Mouse (Mus musculus) large intestine, adult 2 months (tissue): ENCODE results near the gene Med12l. TPM values are rescaled to one million over a fixed set of nuclear protein-coding genes. Genes with fewer than 3 reads are reported as not detected.
"Not testable (repeated sequence)": the region's sequence is repeated elsewhere in the genome, so short reads cannot be mapped to it uniquely, and the experiment has no call there.

ENCODE experiments used
- DNase-seq: peaks from one replicate; pipeline ENCODE4 v3.0.0-alpha.2; 2012; ENCODE audit warnings: low read depth, low spot score
- WGBS: fragments of 180-500 bp; shearing (Covaris S2); methylation state at CpG from one replicate; pipeline ENCODE4 v1.1.7; 2018; 5-methylcytosine and 5-hydroxymethylcytosine counted together
- polyA plus RNA-seq: library from polyadenylated mRNA; depleted of rRNA; stranded (reverse); fragments of >200 nt; gene quantifications from 2 replicates; pipeline ENCODE4 v1.2.3, GENCODE M21; 2012

Med12l gene
- polyA plus RNA-seq, 1 experiment = 0.14 TPM

DNA sequence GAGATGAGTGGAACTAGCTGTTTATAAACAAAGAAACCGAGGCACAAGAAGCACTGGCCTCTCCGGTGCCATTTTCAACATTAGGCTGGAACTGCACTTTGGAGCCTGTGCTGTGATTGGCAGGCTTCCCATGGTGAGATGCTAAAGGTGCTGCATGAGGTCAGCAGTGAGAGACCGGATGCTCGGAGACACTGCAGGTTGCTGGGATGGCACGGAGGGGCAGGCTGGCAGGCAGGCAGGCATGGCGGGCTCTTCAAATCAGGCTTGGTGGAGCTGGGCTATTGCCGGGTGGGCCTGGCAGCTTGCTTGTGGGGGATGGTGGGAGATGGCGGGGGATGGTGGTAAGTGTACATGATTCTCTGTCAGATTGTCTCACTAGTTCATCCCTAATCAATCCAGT lies 15.6 kb downstream of the Med12l start:
- no peak for DNase-seq
- 71% methylated on average over 8 of the region's 8 CpGs for WGBS

DNA sequence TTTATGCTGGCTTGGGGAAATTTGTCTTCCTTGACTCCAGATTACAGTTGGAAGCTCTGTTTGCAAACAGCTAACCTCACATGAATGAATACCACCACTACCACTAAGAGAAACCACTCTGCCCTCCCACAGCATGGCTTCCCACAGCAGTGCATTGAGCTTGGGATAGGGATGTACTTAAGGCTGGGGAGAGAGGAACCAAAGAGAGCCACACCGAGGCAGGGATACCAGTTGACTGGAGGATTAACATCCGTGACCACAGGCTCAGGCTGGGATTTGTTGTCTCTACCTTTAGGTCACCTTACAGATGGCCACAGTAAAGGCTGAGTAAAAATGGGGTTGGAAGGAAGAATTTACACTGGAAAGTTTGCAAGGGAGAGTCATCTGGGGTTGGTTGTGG lies 16.6 kb downstream of the Med12l start:
- 77% methylated on average over 2 of the region's 2 CpGs for WGBS
- DNase-seq = no peak

DNA sequence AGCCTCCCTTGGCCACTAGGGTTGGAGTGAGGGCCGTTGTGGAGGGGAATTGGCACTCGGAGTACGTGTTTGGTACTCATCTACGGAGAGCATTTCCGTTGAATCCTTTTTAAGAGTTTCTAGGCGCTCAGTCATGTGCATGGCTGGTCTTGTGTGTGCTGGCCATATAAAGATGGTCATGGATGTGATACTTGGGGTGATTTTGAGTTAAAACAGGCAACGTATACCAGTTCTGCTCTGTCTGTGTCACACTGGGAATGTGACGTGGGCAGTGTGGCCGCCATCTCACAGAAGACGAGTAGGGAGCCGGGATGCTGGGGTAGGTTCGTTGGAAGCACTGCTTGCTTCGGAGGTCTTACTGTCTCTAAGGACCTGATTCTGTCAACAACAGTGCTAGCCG lies 17.3 kb downstream of the Med12l start:
- WGBS = 92% methylated on average over 14 of the region's 14 CpGs
- no peak for DNase-seq

DNA sequence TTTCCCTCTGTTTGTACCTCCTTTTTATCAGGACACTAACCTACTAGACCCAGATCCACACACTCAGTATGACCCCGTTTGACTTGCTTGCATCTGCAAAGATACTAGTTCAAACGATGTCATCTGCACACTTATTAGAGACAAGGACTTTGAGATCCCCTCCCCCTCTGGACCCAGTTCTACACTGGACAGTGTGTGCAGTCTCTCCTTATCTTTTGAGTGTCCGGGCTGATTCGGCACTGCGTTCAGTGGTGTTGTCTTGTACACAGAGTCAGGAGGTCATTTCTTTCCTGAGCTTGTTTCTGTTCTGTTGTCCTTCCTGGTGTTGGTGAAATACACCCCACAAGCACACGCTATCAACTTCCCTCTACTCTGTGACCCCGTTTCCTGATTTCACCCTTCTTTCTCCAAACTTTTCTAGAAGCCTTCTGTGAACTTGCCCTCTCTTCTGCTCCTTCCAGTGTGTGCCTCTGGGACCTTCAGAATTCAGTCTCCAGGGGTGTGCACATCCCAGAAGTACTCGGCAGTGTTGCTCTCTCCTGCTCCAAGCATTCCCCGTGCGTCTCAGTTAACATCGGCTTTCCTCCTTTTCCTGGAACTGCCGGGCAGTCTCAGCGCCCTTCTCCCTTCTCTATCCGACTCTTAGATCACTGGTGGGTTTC lies 19.0 kb downstream of the Med12l start:
- WGBS = 48% methylated on average over 14 of the region's 14 CpGs
- no peak for DNase-seq

DNA sequence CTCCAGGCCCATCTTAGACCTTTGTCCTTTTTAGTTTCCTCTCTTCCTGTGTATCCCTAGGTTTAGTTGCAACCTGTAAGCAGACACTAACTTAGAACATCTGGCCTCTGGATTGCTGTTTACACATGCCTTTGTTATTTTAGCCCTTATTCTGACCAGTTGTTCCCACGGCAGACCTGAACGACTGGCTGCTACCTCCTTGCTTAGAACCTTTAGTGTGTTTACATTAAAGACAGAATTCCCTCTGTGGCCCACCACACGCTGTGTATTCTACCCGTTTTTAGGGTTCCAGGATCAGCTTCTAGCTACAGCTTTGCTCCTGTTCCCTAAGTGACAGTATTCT lies 19.5 kb downstream of the Med12l start:
- 30% methylated on average over 4 of the region's 4 CpGs for WGBS
- DNase-seq = no peak

DNA sequence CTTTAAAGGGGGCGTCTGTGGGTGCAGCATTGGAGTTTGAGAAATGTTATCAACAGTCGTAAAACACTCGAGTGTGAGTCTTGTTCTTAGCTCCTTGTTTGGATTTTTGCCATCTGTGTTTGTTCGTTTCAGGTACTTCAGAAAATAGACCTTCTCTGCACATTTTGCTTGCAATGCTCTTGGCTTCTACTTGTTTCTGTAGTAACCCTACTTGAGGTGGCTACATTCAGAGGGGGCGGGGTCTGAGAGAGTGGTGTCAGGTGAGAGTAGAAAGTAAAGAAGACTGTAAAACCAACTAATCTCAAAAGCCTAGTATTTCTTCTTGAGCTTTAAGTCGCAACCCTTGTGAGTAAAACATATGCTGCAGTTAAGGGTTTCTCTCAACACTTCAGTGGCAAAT lies 23.1 kb downstream of the Med12l start:
- 38% methylated on average over 6 of the region's 6 CpGs for WGBS
- no peak for DNase-seq

DNA sequence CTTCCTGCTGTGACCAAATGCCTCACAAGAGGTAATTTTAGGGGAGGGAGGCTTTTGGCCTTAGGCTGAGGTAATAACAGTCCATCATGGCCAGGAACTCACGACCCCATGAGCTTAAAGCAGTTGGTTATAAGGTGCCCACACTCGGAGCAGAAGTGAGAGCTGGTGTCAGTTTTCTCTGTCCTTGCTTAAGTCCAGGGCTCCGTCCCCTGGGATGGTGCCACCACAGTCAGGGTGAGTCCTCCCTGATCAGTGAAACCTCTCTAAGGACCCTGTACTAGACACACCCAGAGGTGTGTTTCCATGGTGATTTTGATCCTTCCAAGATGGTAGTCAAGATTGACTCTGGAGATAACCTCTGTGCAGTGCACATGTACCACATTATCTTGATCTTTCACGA lies 25.4 kb downstream of the Med12l start:
- no peak for DNase-seq
- 67% methylated on average over 4 of the region's 4 CpGs for WGBS

DNA sequence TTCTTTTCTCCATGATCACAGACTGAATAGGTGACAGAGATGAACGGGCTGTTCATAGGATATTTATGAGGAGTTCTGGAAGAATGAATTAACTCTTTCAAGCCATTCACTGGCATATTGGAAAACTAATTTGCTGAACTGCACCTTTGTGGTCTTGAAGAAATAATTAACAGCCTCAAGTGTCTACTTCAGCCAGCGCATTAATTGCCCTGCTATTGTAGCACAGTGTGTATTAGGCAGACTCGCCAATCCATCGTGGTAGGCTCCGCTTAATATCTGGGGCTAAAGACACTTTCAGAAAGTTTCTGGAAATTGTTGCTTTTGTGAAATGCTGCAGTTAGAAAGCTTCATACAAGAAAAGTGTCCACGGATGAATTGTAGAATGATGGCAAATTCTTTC lies 35.9 kb downstream of the Med12l start:
- 87% methylated on average over 6 of the region's 6 CpGs for WGBS

DNA sequence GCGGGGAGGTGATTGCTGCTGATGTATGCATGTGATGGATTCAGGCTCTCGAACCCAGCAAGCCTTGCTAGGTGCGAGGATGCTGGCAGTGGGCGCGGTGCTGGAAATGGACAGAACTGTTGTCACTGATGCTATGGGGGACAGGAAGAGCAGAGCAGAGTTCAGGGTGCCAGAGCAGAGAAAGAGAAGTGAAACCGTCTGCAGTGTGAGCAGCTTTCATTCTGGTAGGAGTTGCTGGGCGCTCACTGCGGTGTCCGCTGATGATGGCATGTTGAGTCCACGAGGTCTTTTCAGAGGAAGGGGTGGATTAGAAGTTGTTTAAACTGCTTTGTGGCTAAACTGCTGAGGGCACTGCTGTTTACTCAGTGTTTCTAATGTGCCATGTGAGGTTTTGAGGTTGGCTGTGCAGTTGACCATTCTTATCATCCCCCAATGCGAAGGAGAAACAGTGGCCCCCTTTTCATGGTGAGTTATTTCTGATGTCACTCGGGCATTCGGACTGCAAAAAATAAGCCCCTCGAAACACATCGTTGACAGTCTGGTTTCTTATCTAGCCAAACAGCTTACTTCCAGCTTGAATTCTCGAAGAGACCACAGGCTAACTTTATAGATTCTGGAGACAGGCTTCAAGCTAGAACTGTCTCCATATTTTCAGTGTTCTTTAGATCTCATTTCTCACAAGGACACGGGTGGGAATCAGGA lies 49.4 kb downstream of the Med12l start:
- 75% methylated on average over 17 of the region's 17 CpGs for WGBS

More for the DNA sequence above, 35.9 kb downstream of the Med12l start:
- no peak for DNase-seq

DNA sequence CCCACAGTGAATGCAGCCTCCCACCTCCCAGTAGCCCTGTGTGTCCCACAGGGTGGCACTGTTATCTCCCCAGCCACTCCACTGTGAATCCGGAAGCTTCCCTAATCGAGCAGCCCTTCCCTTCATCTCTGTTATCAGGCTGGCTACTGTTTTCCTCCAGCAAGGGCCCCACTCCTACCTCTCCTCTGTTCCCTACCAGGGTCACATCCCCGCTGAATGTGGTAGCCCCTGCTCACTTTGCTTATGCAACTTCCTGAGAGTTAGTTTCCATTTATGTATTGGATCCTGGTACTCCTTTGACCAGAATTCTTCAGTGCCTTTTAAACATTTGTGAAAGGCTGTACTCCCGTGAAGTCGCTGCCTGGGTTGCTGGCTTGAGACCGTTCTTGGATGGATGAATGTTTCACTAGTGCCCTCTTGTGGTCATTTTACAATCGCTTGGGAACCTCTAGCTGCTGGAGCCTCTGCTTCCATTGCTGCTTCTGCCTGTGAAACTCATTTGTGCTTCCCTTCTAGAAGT lies 53.5 kb downstream of the Med12l start:
- WGBS = 5% methylated on average over 7 of the region's 7 CpGs
- peak; percentile 16 for DNase-seq

More for the DNA sequence above, 49.4 kb downstream of the Med12l start:
- no peak for DNase-seq

DNA sequence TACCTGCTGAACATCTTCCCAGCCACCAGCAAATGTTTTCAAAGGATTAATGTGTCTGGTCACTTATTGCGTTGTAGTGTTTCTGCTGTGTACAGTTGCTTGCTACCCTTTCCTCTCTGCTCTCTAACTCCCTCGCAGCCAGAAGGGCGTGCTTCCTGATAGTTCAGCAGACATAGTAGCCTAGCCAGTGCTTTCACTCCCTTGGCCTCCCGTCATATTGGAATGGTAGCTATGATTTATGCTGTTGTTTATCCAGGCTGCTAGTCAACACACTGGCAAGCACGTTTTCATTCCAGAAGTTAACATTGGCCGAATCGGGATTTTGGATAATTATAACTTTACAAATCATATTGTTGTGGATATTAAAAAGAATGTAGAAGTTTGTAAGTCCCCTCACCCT lies 54.5 kb downstream of the Med12l start:
- DNase-seq = no peak
- WGBS = 57% methylated on average over 7 of the region's 7 CpGs

DNA sequence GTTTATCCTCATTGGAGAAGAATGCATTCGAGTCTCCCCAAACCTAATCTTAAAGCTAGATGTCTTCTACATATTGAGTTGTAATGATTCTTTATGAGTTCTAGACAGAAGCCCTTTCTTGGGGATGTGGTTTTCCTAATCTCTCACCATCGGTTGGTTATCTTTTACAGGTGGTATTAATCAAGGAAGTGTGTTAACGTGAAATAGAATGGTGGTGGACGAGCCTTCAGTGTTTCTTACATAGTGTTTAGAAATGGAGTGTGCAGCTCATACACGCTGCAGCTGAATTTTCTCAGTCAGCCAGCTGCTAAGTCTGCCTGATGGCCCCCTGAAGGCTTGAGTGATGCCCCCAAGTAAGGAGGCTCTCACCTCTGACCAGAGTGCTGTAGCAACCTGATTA lies 56.5 kb downstream of the Med12l start:
- 71% methylated on average over 5 of the region's 5 CpGs for WGBS
- no peak for DNase-seq

DNA sequence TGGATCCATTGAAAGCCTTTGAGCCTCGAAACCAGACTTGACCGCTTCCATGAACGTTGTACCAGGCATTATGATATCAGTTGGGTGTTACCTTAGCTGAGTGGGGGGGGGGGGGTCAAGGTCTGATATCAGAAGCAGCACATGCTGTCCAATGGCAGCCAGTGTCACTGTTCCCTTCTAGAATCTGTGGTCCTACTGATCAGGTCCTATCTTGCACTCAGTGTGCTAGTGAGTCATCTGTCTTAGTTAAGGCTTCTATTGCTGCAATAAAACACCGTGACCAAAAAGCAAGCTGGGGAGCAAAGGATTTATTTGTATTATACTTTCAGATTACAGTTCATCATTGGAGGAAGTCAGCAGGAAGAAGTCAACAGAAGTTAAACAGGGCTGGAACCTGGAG lies 57.8 kb downstream of the Med12l start:
- WGBS = 50% methylated on average over 4 of the region's 4 CpGs
- no peak for DNase-seq

DNA sequence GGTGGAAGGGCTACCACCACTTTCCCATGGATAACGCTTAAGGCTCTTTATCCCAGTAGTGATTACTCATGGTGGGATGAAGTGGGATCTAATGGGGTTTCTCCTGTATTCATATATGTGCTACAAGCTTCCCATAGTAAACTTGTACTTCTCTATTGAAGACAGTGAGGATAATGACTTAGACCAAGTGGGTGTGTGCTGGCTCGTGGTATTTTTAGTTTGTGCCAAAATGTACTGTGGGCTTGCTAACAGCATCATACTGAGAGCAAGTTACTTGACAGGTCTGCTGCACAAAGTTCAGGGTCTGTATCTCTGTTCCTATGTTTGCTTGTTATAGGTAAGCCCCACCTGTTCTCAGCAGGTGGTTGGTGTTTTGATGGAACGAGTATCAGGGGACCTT lies 60.3 kb downstream of the Med12l start:
- 72% methylated on average over 3 of the region's 3 CpGs for WGBS
- DNase-seq = no peak

DNA sequence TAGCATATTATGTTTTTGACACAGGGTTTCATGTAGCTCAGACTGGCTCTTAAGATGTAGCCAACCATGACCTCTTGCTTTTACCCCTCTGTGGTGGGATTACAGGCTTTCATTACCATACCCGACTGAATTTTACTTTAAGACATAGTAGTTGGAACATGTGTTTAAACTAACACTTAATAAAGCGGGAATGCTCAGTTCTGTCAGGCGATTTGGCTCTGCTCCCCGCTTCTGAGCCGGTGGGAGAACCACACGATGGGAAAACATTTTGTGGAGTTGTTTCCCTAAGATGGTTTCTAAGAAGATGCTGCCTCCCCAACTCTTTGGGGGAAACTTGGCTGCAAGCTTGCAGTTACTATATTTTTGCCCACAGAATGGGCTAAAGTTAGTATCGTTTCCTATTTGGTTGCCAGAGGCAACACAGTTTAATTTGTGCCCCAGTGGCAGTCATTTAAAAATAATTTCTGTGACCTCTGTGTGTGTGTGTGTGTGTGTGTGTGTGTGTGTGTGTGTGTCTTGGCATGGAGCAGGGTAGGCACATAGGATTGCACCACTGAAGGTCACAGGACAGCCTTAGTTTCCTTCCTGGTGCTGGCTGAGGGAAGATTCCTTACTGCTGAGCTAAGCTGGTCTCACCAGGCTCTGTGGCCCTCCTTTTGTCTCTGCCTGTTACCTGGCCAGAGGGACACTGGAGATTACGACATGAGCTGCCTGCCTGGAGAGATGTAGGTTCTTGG lies 61.1 kb downstream of the Med12l start:
- 67% methylated on average over 8 of the region's 8 CpGs for WGBS
- DNase-seq = no peak

DNA sequence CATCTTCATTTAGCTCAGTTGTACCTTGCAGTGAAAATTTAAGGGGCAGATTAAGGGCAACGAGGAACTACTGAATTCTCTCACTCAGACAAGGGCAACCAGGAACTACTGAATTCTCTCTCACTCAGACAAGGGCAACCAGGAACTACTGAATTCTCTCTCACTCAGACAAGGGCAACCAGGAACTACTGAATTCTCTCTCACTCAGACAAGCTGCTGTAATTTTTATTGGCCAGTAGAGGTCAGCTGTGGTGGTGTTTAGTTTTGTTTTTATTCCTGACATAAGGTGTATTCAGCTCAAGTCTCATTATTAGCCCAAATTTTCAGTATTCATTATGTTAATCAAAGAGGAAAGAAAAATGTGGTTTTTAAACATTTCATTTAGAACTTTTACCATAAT lies 63.4 kb downstream of the Med12l start:
- DNase-seq = not testable (repeated sequence)
- WGBS = 49% methylated on average over 1 of the region's 1 CpGs

DNA sequence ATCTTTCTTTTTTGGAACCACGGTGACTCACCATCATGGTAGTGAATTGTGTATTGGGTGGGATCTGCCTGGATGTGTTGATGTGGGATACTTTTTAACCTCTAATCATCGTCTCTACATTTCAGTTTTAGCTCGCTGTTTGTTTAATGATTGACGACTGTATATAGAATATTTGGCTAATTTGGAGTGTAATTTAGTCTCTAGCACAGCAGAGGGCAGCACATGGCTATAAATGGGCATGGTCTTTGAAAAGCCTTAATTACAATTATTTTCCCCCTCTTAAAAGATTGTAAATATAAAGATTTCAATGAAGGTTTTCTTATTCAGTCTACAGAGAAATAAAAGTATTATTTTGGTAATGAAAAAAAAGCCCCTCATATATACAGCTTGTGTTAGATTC lies 71.7 kb downstream of the Med12l start:
- WGBS = 22% methylated on average over 4 of the region's 4 CpGs
- no peak for DNase-seq

DNA sequence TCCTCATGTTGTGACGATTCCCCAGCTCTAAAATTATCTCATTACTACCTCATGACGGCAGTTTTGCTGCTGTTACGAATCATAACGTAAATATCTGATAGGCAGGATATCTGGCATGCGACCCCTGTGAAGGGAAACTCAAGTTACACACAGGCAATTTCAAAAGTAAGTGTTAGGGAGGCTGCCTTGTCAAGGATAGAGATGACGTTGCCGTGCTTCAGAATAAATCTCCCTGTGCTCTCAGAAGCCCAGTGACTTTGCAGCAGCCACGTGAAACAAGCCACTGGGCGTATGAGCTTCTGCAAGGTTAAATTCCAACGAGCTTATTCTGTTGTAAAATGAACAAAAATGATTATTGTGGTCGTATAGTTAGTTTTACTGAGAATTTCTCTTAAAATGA lies 73.0 kb downstream of the Med12l start:
- no peak for DNase-seq
- WGBS = 55% methylated on average over 11 of the region's 11 CpGs

DNA sequence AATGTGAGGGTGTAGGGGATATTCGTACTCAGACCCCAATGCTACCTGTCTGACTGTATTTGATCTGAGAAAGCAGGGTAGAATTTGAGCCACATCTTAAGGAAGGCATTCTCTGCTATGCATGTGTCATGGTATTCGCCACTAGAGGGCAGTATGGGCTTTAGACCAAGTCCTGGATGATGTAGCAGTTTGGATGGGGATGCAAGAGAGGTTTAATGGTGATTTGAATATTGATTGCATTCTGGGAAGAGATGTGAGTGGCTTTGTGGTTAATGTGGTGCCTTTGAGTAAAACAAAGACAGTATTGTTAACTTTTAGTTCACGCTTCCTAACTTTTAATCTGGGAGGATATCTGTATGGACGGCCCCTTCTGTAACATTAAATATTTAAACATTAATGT lies 73.7 kb downstream of the Med12l start:
- 41% methylated on average over 4 of the region's 4 CpGs for WGBS
- DNase-seq = peak; percentile 10

DNA sequence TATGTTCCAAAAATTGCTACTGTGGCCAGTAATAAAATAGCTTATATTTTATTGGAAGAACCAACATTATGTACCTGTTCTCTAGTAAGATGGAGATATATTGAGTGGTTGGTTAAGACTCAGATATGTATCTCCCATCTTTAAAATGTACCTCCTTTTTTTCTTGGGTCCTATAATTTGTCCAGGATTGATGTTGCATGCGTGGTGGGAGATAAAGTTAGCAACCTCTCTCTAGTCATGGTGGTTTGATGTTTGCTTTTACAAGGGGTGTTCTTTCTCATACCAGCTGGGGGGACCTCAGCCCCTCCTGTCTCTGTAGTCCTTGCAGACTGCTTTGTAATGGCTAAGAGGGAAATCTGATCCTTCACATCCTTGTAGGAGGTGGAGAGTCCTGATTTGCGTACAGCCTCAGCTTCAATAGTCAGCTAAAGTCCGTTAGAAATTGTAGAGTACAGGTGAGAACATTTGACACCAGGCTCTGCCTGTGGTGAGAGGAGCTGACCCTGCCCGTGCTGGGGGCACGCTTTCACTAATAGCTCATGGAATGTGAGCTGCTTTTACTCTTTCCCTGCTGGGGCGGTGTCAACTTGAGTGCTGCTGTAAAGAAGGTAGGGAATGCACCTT lies 74.8 kb downstream of the Med12l start:
- 56% methylated on average over 6 of the region's 6 CpGs for WGBS
- DNase-seq = no peak
